Mouse (Mus musculus) splenic B cell, adult 2 months (primary cell): ENCODE results near the gene Abcc12.

Source experiments
- DNase-seq: peaks from one replicate; pipeline ENCODE4 v3.0.0-alpha.2; 2011; ENCODE audit warnings: low read depth, low spot score
- H3K27me3 ChIP-seq: 2 replicates; pipeline ENCODE4 v1.6.1; 2012; ENCODE audit warnings: mild to moderate bottlenecking, low read length, moderate library complexity, mixed read lengths; ENCODE audit not compliant: control insufficient read depth, poor library complexity, insufficient read depth, severe bottlenecking
- H3K36me3 ChIP-seq: 2 replicates; pipeline ENCODE4 v1.6.1; 2012; ENCODE audit warnings: mild to moderate bottlenecking, low read length, moderate library complexity, mixed read lengths; ENCODE audit not compliant: control insufficient read depth, poor library complexity, insufficient read depth, severe bottlenecking

The Abcc12 gene

DNA sequence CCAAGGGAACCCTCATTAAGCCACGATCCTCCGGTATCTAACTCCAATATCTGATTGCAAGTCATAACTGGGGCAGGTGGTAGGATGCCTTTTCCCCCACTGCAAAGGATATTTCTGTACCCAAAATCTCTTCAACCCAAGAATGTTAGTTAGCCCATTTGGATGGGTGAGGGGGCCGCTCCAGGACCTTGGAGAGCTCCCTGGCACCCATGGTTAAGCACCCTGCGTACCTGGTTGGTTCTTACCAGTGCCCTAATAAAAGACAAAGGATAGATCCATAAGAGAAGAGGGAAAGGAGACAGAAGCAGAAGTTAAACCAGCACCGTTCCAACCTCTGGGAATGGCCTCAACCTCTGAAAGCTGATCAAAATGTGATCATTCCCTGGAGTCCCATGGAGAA, 67.6 kb downstream of the Abcc12 start:
- DNase-seq: no peak
- H3K36me3 ChIP-seq: no peaks in the 10 kb centered on the region

DNA sequence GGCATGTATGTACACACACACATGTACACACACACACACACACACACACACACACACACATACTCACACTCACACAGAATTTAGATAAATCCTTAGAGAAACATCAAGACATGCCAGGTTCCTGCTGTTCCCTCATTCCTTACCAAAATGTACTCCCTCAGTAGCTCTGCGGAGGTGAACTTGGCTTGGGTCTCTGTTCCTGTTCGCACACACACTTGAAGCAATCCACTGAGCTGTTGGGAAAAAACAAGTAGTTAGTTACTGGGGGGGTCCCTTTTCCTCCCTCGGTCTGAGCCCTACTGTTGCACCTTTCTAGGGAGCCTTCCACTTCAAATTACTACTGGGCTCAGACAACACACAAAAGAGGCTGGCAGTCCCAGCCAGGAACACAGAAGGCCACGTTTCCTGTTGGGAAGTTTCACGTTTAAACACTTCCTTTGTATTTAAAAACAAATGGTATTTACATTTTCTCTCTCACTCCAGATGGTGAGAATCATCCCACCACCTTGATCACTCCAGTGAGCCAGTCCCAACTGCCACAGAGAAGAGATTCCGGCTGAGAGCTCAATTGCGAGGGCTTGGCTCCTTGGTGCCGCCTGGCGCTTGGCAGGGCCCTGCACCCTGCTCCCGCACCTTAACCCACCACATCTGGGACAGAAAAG, 68.2 kb downstream of the Abcc12 start:
- Histone ChIP-seq H3K27me3 (no peaks in the 10 kb centered on the region), H3K36me3 (no peaks in the 10 kb centered on the region)
- no peak for DNase-seq

More for the DNA sequence above, 67.6 kb downstream of the Abcc12 start:
- H3K27me3 ChIP-seq: no peaks in the 10 kb centered on the region

DNA sequence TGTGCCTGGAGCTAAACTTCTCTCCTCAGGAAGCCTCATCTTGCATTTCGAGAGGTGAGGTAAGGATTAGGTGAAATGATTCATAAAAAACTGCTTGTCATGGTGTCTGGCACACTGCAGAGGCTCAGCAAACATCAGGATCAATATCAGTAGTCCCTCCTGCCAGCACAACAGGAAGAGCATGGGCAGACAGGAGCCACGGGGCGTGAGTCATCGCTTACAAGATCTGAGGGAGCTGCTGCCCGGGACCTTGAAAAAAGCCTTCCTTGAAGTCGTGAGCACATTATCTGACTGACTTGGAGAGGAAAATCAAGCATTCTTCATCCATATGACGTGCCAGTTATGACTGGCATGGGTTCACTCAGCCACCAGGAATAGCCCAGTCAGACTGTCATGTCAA, 79.1 kb downstream of the Abcc12 start:
- Histone ChIP-seq H3K27me3 (no peaks in the 10 kb centered on the region), H3K36me3 (no peaks in the 10 kb centered on the region)
- DNase-seq: no peak

- no peaks in the 10 kb centered on the region for H3K36me3 ChIP-seq
- H3K27me3 ChIP-seq: no peaks in the 10 kb centered on the region
- no peak for DNase-seq
Measured at GRCm38 (mm10) chr8:86495056-86495455, 85.4 kb downstream of the Abcc12 start.

DNA sequence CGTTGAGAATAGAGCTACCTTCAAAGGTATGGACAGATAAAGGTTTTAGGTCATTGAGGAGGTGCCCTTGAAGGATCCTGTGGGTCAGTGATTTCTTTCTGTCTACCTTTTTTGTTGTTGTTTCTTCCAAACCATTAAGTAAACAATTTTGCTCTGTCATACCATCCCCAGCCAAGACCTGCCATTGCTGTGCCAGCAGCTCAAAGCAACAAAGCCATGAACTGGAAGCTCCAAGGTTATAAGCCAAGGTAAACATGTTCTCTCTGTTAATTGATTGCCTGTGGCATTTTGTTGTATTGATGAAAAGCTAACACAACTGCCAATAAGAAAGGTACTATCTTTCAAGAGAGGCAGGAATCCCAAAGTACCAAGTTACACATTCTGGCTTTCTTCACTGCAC, 86.6 kb downstream of the Abcc12 start:
- Histone ChIP-seq H3K36me3 (no peaks in the 10 kb centered on the region), H3K27me3 (no peaks in the 10 kb centered on the region)
- DNase-seq: no peak

- Histone ChIP-seq H3K27me3 (no peaks in the 10 kb centered on the region), H3K36me3 (no peaks in the 10 kb centered on the region)
- no peak for DNase-seq
Measured at GRCm38 (mm10) chr8:86485411-86485810, 95.1 kb downstream of the Abcc12 start.

GRCm38 (mm10) chr8:86484244-86484643, 96.2 kb downstream of the Abcc12 start:
- H3K36me3 ChIP-seq: no peaks in the 10 kb centered on the region
- DNase-seq: no peak
- H3K27me3 ChIP-seq: no peaks in the 10 kb centered on the region

DNA sequence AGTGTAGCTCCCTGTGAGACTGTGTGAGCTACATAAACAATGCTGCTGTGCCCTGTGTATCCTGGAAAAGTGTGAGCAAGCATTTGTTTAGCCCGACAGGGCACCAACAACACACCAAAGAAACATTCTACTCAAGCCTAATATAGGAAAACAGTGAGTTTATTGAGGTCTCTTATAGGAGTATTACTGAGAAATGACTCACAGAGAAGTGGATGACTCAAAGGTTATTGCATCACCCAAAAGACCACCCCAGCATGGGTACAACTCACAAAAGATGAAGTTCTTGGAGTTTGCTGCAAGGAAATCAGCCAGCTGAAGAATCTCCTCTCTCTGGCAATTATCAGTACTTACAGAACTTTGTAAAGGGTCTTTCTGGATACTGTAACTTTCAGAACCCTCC, 98.4 kb downstream of the Abcc12 start:
- Histone ChIP-seq H3K27me3 (no peaks in the 10 kb centered on the region), H3K36me3 (no peaks in the 10 kb centered on the region)
- DNase-seq: no peak

GRCm38 (mm10) chr8:86475711-86476438, 104.6 kb downstream of the Abcc12 start:
- DNase-seq: no peak
- Histone ChIP-seq H3K27me3 (no peaks in the 10 kb centered on the region), H3K36me3 (no peaks in the 10 kb centered on the region)

GRCm38 (mm10) chr8:86474461-86474860, 106.0 kb downstream of the Abcc12 start:
- no peak for DNase-seq
- H3K36me3 ChIP-seq: no peaks in the 10 kb centered on the region
- no peaks in the 10 kb centered on the region for H3K27me3 ChIP-seq

- Histone ChIP-seq H3K36me3 (no peaks in the 10 kb centered on the region), H3K27me3 (no peaks in the 10 kb centered on the region)
- no peak for DNase-seq
Measured at GRCm38 (mm10) chr8:86473121-86473520, 107.4 kb downstream of the Abcc12 start.

DNA sequence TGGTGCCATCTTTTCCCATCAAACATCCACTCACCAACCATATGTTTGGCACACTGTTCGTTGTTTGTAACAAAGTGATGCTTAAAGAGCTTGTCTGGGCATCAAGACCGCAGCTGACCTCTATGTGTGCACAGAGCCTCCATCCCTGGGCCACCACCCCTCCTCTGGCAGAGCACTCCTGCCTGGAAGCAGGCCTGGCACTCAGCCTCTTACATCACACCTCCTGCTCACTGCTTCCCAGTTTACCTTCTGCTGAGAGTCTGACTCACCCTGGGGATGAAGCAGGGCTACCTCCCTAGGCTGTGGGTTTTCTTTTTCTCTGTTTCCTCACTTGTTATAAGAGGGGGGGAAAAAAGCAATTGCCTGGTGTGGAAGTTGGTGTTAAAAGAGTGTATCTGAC, 109.8 kb downstream of the Abcc12 start:
- DNase-seq: no peak
- no peaks in the 10 kb centered on the region for H3K27me3 ChIP-seq

GRCm38 (mm10) chr8:86463215-86463614, 117.3 kb downstream of the Abcc12 start:
- DNase-seq: no peak
- Histone ChIP-seq H3K27me3 (no peaks in the 10 kb centered on the region), H3K36me3 (no peaks in the 10 kb centered on the region)

More for the DNA sequence above, 109.8 kb downstream of the Abcc12 start:
- no peaks in the 10 kb centered on the region for H3K36me3 ChIP-seq

- Histone ChIP-seq H3K27me3 (no peaks in the 10 kb centered on the region), H3K36me3 (no peaks in the 10 kb centered on the region)
- no peak for DNase-seq
Measured at GRCm38 (mm10) chr8:86460372-86460771, 120.1 kb downstream of the Abcc12 start.

- H3K36me3 ChIP-seq: no peaks in the 10 kb centered on the region
- no peaks in the 10 kb centered on the region for H3K27me3 ChIP-seq
- DNase-seq: no peak
Measured at GRCm38 (mm10) chr8:86453697-86454480, 126.6 kb downstream of the Abcc12 start.
